Mouse (Mus musculus) A20 (cell line): ENCODE measurements around the gene Sgsm3.
A peak's percentile ranks its signal among the peaks of the same experiment; 100 is the strongest.

Source experiments
- DNase-seq: peaks from one replicate; pipeline ENCODE4 v3.0.0-alpha.2; 2011; ENCODE audit warnings: low read depth, low spot score

The Sgsm3 gene

DNA sequence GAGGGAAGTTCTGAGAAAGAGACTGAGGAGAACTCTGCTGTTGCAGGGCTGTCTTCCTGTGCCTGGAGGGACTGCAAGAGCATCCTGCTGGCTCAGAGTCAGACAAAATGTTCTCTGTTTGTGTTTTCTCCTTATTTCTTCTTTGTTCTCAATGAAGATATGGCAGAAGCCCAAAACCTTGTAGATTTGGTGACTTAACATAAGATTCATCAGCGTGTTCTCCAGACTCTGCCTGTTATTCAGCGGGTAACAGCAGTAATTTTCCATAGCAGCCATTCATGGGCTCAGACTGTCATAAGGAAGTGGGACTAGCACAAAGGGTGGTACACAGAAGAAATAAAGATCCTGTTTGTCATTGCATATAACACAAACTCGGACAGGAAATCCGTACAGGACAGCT lies 2.0 kb downstream of the Sgsm3 start:
- no peak for DNase-seq

DNA sequence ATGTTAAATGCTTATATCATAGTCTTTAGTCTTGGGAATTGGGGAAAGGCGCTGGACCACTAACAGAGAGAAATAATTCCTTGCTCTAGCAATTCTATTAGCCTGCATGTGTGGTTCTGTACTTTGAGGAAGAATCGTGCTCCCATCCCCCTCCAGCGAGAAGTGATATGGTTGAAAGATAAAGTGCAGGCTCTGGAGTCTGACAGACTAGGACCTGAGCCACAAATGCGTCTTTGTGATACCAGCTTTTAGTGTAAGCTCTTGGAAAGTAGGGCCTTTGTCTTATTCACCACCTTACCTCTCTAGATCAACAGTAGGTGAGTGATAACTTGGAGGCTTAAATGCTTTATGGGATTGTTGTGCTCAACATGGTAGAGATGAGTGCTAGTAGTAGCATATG lies 3.6 kb downstream of the Sgsm3 start:
- no peak for DNase-seq

GRCm38 (mm10) chr15:80983264-80983663 lies 5.7 kb downstream of the Sgsm3 start:
- DNase-seq = no peak

DNA sequence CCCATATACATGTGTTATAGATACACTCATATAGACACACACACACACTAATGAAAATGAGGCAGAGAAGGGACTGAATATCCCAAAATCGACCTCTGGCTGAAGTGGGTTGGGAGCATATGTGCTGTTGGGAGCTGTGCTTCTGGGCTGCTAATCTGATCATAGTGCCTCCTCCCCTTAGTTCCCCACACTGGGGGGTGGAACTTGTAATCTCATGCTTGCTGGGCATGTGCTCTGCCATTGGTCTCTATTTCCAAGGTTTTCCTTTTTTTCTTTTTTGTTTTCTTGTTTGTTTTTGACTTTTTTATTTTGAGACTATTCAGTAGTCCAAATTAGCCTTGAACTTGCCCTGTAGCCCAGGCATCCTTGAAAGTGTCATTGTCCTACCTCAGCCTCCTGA lies 10.8 kb downstream of the Sgsm3 start:
- DNase-seq = no peak

- no peak for DNase-seq
Observed at GRCm38 (mm10) chr15:80989712-80990111, 12.1 kb downstream of the Sgsm3 start.

- no peak for DNase-seq
Observed at GRCm38 (mm10) chr15:80994959-80995358, 17.4 kb downstream of the Sgsm3 start.

DNA sequence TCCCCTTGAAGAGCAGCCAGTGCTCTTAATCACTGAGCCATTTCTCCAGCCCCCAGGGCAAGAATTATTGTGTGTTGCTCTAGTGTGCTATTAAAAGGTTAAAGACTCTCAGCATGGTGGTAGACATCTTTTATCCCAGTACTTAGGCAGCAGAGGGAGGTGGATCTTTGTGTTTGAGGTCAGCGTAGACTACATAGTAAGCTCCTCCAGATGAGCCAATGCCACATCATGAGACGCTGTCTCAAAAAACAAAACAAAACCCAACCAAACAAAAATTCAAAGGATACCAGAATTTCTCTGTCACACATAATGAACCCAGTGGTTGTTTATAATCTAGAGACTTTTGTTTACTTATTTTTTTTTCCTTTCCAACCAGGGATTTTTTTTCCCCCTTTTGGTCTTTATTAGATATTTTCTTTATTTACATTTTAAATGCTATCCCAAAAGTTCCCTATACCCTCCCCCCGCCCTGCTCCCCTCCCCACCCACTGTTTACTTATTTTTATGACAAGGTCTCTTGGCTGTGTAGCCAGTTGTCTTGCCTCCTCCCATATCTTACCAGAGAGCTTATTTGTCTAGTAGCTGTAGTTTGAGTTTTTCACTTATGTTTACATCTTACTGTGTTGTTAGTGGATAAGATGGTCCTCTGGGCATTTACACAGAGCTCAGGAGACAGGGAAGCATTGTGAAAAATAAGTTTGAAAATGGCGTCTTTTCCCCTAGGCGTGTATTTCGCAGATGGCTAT lies 18.7 kb downstream of the Sgsm3 start:
- no peak for DNase-seq

GRCm38 (mm10) chr15:80997077-80997476 lies 19.5 kb downstream of the Sgsm3 start:
- DNase-seq = no peak

GRCm38 (mm10) chr15:81000419-81001138 lies 23.0 kb downstream of the Sgsm3 start:
- DNase-seq = no peak

- no peak for DNase-seq
Observed at GRCm38 (mm10) chr15:81006127-81006735, 28.7 kb downstream of the Sgsm3 start.

GRCm38 (mm10) chr15:81007339-81007738 lies 29.8 kb downstream of the Sgsm3 start:
- no peak for DNase-seq

GRCm38 (mm10) chr15:81007905-81008304 lies 30.3 kb downstream of the Sgsm3 start:
- DNase-seq = no peak

- DNase-seq = peak; percentile 52
Observed at GRCm38 (mm10) chr15:81008689-81009123, 31.1 kb downstream of the Sgsm3 start.

DNA sequence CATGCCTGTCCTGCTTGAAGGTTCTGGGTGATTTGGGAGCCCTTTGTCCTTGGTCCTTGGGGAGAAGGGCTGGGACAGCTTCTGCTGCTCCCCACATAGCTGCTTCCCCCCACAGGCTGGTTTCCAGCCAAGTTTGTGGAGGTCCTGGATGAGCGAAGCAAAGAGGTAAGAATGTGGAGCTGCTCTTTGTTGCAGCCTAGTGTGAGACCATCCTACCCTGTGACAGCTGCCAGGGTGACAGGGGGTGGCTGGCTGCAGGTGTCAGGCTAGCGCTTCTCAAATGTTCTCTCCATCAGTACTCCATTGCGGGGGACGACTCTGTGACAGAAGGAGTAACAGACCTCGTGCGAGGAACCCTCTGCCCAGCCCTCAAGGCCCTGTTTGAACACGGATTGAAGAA lies 32.5 kb downstream of the Sgsm3 start:
- DNase-seq = no peak

DNA sequence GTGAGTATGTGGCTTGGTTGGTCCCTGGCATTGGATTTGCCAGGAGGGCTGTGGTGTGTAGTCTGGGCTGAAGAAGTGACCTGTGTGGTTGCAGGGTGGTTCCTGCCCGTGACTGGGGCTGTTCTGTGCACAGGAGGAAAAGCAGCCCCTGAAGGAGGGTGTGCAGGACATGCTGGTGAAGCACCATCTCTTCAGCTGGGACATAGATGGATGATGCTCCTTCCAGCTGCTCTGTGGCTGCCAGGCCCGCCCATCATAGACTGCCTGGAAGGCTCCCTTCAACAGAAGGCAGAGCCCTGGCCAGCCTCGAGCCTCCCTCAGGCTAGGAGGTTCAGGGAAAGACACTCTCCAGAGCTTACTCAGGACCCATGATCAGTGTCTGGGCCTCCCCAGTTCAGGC lies 34.0 kb downstream of the Sgsm3 start:
- no peak for DNase-seq

DNA sequence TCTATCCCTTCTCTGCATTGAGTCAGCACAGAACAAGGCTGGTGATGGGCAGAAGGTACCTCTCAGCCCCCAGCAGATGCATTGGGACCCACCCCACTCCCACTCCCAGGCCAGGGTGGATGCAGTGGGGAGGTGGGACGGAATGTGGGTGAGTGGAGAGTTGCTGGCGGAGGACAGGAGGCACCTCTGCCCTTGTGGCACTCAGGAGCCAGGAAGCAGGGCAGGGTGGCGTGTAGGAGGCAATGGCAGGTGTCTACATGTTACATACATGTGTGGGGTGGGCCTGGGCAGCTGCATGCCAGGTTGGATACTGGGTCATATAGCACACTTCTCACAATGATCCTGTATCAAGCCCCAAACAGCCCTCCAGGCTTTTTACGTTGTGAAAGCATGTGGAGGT lies 34.8 kb downstream of the Sgsm3 start:
- DNase-seq = no peak

DNA sequence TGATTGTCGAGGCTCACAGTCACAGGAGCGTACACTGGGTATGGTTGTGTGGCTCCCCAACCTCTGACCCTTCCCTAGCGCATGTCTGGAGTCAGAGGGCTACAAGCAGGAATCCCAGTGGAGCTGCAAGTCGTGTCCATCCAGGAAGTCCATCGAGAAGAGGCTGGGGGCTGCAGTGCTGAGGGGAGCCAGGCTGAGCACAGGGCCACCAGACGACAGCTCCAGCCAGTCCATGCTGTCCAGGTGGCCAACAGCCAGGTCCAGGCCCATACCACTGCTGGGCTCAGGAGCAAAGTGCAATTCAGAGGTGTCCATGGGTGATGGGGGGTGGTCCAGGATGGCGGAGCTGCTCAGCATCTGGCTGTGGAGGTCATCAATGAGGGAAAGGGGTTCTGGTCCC lies 35.6 kb downstream of the Sgsm3 start:
- DNase-seq = no peak

GRCm38 (mm10) chr15:81015068-81015744 lies 37.6 kb downstream of the Sgsm3 start:
- no peak for DNase-seq

- DNase-seq = no peak
Observed at GRCm38 (mm10) chr15:81016488-81016887, 38.9 kb downstream of the Sgsm3 start.

GRCm38 (mm10) chr15:81017308-81017707 lies 39.7 kb downstream of the Sgsm3 start:
- no peak for DNase-seq

- peak; percentile 89 for DNase-seq
Observed at GRCm38 (mm10) chr15:81021377-81021776, 43.8 kb downstream of the Sgsm3 start.

GRCm38 (mm10) chr15:81022437-81022836 lies 44.9 kb downstream of the Sgsm3 start:
- DNase-seq = no peak
